Mouse (Mus musculus): Measurements from ENCODE around the gene Vmn1r214. TPM values are rescaled to one million over a fixed set of nuclear protein-coding genes. Genes with fewer than 3 reads are reported as not detected.

The Vmn1r214 gene
- polyA plus RNA-seq (2017; shearing (Covaris generic)): 0.14 TPM

DNA sequence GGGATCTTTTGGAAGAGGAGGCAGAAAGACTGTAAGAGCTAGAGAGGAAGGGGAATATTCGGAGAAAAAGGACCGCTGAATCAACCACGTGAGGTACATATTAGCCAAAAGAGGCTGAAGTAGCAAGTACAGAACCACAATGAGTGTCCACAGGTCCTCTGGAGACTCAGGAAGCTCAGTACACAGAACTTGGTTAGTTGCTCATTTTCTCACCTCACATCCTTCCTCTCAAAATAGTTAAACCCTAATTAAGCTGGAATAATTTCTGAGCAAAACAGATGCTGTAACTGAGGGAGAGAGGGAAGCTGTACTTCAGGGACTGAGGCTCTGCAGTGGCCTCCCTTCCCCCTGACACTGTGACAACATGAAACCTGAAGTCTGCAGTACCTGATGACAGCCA, at the start of gene Vmn1r214:
Gene Vmn1r214, plus strand, starts transcription at position 301 of the 400 bp plus-strand sequence.

DNA sequence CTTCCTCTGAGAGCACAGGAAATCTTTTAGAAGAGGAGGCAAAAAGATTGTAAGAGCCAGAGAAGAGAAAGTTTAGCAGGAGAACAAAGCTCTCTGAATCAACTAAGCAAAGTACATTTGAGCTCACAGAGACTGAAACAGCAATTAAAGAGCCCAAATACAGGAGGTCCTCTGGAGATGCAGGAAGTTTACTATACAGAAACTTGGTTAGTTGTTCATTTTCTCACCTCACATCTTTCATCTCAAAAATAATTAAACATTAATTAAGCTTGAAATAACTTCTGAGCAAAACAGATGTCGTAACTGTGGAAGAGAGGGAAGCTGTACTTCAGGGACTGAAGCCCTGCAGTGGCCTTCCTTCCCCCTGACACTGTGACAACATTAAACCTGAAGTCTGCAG, 22.9 kb upstream of the Vmn1r214 start, which contains the start of gene Vmn1r213:
Gene Vmn1r213, plus strand, starts transcription at position 301 of the 400 bp plus-strand sequence.

DNA sequence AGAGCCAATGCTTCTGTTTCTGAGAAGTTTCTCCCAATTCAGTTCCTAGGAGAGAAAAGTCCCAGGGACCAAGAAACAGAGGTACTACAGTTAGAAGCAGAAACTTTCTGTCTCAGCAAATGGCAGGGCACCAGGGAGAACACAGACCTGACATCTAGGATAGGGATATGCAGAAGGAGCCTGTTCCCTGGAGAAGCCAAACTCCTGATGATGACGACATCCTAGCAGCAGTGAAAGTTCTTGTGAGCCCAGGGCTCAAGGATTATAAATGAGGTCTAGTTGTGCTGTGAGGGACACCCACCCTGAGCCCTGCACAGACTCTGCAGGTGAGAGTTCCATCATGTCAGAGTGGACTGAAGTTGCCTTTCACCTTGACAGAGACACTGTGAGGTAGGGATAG, 37.5 kb downstream of the Vmn1r214 start, which contains the start of gene Vmn1r215:
Gene Vmn1r215, plus strand, starts transcription at position 301 of the 400 bp plus-strand sequence.

Other genes starting within 250 kb of the Vmn1r214 start
- gene Vmn1r209, start 220.7 kb upstream of the Vmn1r214 start, polyA plus RNA-seq (2017; shearing (Covaris generic)): 0.06 TPM
- not detected for gene Vmn1r210, start 199.1 kb upstream of the Vmn1r214 start, polyA plus RNA-seq (2017; shearing (Covaris generic))
- gene Vmn1r211, start 172.9 kb upstream of the Vmn1r214 start, polyA plus RNA-seq (2017; shearing (Covaris generic)): not detected
- not detected for gene Vmn1r212, start 146.2 kb upstream of the Vmn1r214 start, polyA plus RNA-seq (2017; shearing (Covaris generic))
- gene Vmn1r213, start 22.8 kb upstream of the Vmn1r214 start, polyA plus RNA-seq (2017; shearing (Covaris generic)): not detected
- not detected for gene Vmn1r215, start 37.6 kb downstream of the Vmn1r214 start, polyA plus RNA-seq (2017; shearing (Covaris generic))
- gene Vmn1r217, start 87.8 kb downstream of the Vmn1r214 start, polyA plus RNA-seq (2017; shearing (Covaris generic)): not detected
- gene Vmn1r218, start 102.7 kb downstream of the Vmn1r214 start, polyA plus RNA-seq (2017; shearing (Covaris generic)): 0.09 TPM
- gene Vmn1r219, start 128.9 kb downstream of the Vmn1r214 start, polyA plus RNA-seq (2017; shearing (Covaris generic)): not detected
- not detected for gene Vmn1r220, start 157.6 kb downstream of the Vmn1r214 start, polyA plus RNA-seq (2017; shearing (Covaris generic))
- gene Vmn1r221, start 183.7 kb downstream of the Vmn1r214 start, polyA plus RNA-seq (2017; shearing (Covaris generic)): not detected
- gene Vmn1r222, start 205.5 kb downstream of the Vmn1r214 start, polyA plus RNA-seq (2017; shearing (Covaris generic)): not detected
- gene Vmn1r223, start 216.7 kb downstream of the Vmn1r214 start, polyA plus RNA-seq (2017; shearing (Covaris generic)): not detected

Measured in effector memory CD4-positive, alpha-beta T cell, adult 5 months (primary cell).